Mouse (Mus musculus) limb, embryonic 11.5 days (tissue): Measurements from ENCODE around the gene Catsper2. TPM values are rescaled to one million over a fixed set of nuclear protein-coding genes. Genes with fewer than 3 reads are reported as not detected.
A peak's percentile ranks its signal among the peaks of the same experiment; 100 is the strongest.

Source experiments
- ATAC-seq: fragments of 200-750 bp; cut with Nextera tagmentation; 2 replicates; pipeline ENCODE4 v1.8.0; 2017; ENCODE audit warnings: low read depth; ENCODE audit not compliant: insufficient number of reproducible peaks, low FRiP score, low TSS enrichment
- DNase-seq: peaks from one replicate; pipeline ENCODE4 v3.0.0-alpha.2; 2015; ENCODE audit warnings: low spot score
- H3K27ac ChIP-seq: fragments of 300-500 bp; sonication (generic); replicated peaks from 2 replicates; pipeline ENCODE4 v1.5.1; 2014; ENCODE audit warnings: low read depth, mild to moderate bottlenecking, low read length
- H3K27me3 ChIP-seq: fragments of 300-500 bp; sonication (generic); 2 replicates; pipeline ENCODE4 v1.6.1; 2014; ENCODE audit warnings: mild to moderate bottlenecking, low read length, mixed read lengths; ENCODE audit not compliant: control insufficient read depth, insufficient read depth
- H3K36me3 ChIP-seq: fragments of 300-500 bp; sonication (generic); 2 replicates; pipeline ENCODE4 v1.6.1; 2014; ENCODE audit warnings: mild to moderate bottlenecking, low read length, moderate library complexity, mixed read lengths; ENCODE audit not compliant: control insufficient read depth, insufficient read depth
- H3K4me1 ChIP-seq: fragments of 300-500 bp; sonication (generic); 2 replicates; pipeline ENCODE4 v1.6.1; 2014; ENCODE audit warnings: low read length, mixed read lengths; ENCODE audit not compliant: control insufficient read depth, insufficient read depth
- H3K4me2 ChIP-seq: fragments of 300-500 bp; sonication (generic); 2 replicates; pipeline ENCODE4 v1.6.1; 2014; ENCODE audit warnings: low read depth, mild to moderate bottlenecking, moderate library complexity; ENCODE audit not compliant: severe bottlenecking
- H3K4me3 ChIP-seq: fragments of 300-500 bp; sonication (generic); 2 replicates; pipeline ENCODE4 v1.5.1; 2014; ENCODE audit warnings: low read depth, low read length
- H3K9ac ChIP-seq: fragments of 300-500 bp; sonication (generic); 2 replicates; pipeline ENCODE4 v1.6.1; 2014; ENCODE audit warnings: mild to moderate bottlenecking, low read length
- H3K9me3 ChIP-seq: fragments of 300-500 bp; sonication (generic); 2 replicates; pipeline ENCODE4 v1.6.1; 2016; ENCODE audit warnings: low read length; ENCODE audit not compliant: control insufficient read depth
- WGBS: fragments of 180-500 bp; shearing (Covaris S2); extraction: QIAGEN DNeasy Blood & Tissue Kit; methylation state at CpG from one replicate; pipeline ENCODE4 v1.1.7; 2014; 5-methylcytosine and 5-hydroxymethylcytosine counted together
- microRNA-seq: library from miRNA; unstranded; fragments of <30 nt; microRNA quantifications from one replicate; pipeline ENCODE4, GENCODE M21; 2016
- polyA plus RNA-seq: library from polyadenylated mRNA; unstranded; fragments of >200 nt; fragmentation: Nextera tagmentation; extraction: Ambion mirVana; gene quantifications from 2 replicates; pipeline ENCODE4 v1.2.1, GENCODE M21; 2014

The Catsper2 gene
- polyA plus RNA-seq, 1 experiment from 2014 or later, result 2.0 TPM

DNA sequence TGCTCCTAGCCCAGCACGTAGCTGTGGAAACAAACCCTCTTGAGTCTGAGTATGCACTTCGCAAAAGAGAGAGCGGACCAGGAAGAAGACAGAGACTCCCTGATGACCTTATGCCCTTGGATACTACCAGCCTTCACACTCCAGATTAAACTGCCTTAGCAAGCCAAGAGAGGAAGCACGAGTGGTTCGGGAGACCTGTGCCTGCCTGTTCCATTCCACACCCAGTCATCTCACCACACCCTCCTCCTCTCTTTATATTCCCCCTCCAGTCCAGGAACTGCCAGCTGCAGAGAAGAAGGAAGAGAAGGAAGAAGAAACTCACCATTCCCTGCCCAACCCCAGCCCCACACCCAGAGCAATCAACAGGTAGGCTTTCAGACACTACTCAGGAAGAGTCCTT is 56.1 kb downstream of the Catsper2 start, which contains the start of gene Ckmt1:
Gene Ckmt1 (plus strand): TSS at position 221 of the 400 bp plus-strand sequence.
- no peak for DNase-seq
- Histone ChIP-seq H3K4me3 (peak within 1 kb of the TSS; percentile 26), H3K27me3 (peaks cover 6% of the 10 kb centered on the region), H3K4me2 (peak within 1 kb of the TSS; percentile 55), H3K36me3 (no peaks in the 10 kb centered on the region), H3K9ac (no peak within 1 kb of the TSS), H3K27ac (no peak within 1 kb of the TSS), H3K4me1 (0 out of 2 replicates have a peak, but pooled peaks cover 5% of the 10 kb centered on the region), H3K9me3 (no peaks in the 10 kb centered on the region)
- no peak for ATAC-seq
- 70% methylated on average over 5 of the region's 5 CpGs for WGBS

DNA sequence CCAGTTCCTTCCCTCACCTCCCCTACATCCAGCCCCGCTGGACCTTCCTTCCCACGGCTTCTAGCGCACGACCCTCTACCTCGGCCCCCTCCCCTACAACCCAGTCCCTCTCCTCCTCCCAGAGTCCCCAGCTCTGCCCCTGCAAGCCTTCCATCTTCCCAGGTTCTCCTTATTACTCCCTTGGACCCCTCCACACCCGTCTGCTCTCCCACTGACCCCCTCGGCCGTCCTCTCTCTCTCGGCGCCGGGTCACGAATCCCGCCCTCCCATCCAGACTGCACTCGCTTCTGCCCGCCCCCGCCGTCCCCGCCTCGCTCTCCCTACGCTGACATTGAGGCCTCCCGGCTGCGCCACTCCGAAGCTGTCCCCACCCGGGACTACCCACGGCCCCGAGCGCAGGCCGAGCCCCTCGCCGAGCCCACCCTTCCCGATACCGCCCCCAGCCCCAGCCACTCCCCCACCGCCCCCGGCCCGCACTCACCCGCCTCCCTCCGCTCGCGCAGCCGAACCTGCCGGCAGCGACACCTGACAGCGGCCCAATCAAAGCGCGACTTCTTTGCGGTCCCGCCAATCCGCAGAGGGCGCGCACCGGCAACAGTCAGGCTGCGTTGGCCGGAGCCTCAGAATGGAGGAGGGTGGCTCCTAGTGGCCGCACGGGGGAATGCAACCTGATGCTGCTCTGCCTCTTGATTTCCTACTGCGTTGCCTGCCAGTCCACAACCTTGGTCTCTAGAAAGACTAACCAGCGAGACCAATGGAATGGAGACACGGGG is 58.6 kb downstream of the Catsper2 start, which contains the start of gene Ppip5k1:
Gene Ppip5k1 (minus strand): TSS at position 577 of the 773 bp plus-strand sequence.
- DNase-seq (peak; percentile 98), ATAC-seq (peak; percentile 92)
- Histone ChIP-seq H3K9me3 (no peaks in the 10 kb centered on the region), H3K4me1 (0 out of 2 replicates have a peak, but pooled peaks cover 5% of the 10 kb centered on the region), H3K27ac (peak within 1 kb of the TSS; percentile 5; the same call in 1 of the 2 replicates), H3K9ac (peak within 1 kb of the TSS; percentile 64), H3K4me2 (peak within 1 kb of the TSS; percentile 67), H3K36me3 (no peaks in the 10 kb centered on the region), H3K27me3 (peaks cover 6% of the 10 kb centered on the region), H3K4me3 (peak within 1 kb of the TSS; percentile 58)
- WGBS, result under 1% methylated on average over 58 of the region's 58 CpGs

DNA sequence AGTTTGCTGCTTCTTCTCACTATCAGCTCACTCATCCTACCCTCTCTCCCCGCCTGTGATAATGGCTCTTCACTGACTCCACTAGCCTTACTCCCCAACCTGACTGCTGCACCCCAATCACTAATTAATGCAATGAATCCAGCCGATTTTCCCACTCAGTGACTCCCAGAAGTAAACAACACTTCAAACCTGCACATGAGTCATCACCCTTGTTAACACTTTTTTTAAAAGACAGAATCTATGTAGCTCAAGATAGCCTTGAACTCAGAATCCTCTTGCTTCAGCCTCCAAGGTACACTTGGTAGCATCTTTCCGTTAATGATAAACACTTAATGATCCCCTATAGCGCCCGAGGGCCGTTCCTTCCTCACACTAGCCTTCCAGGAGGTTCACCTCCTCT is 59.2 kb downstream of the Catsper2 start:
- H3K4me1 ChIP-seq, result 0 out of 2 replicates have a peak, but pooled peaks cover 5% of the 10 kb centered on the region
- H3K27ac ChIP-seq, result no peak overlapping the region
- H3K4me3 ChIP-seq, result peak overlapping the region; percentile 58
- peak overlapping the region; percentile 64 for H3K9ac ChIP-seq
- peak overlapping the region; percentile 67 for H3K4me2 ChIP-seq
- ATAC-seq (no peak), DNase-seq (no peak)
- WGBS, result 4% methylated on average over 6 of the region's 6 CpGs
- H3K9me3 ChIP-seq, result no peaks in the 10 kb centered on the region
- peaks cover 6% of the 10 kb centered on the region for H3K27me3 ChIP-seq
- H3K36me3 ChIP-seq, result no peaks in the 10 kb centered on the region

DNA sequence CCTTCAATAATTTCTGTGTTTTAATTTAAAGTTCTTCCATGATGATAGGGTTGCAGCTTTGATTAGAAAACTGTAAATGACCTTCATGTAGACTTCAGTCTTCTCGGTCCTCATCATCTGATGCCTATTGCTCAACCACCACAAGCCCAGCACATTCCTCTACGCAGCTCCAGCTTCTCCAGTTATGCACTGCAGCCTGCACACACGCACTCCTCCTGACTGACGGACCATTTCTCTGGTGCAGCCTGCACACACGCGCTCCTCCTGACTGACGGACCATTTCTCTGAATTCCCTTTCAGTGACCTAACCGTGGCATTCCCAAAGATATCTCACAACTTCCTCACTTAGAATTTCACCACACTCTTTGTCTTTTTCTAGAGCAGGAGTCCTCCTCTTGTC is 60.4 kb downstream of the Catsper2 start:
- WGBS, result 81% methylated on average over 8 of the region's 8 CpGs
- Histone ChIP-seq H3K4me2 (no peak overlapping the region), H3K4me3 (no peak overlapping the region), H3K27me3 (no peaks in the 10 kb centered on the region), H3K9me3 (no peaks in the 10 kb centered on the region), H3K27ac (no peak overlapping the region), H3K9ac (no peak overlapping the region), H3K36me3 (no peaks in the 10 kb centered on the region), H3K4me1 (0 out of 2 replicates have a peak, but pooled peaks cover 3% of the 10 kb centered on the region)
- DNase-seq, result no peak
- ATAC-seq, result no peak

Small RNA genes lying within 50 kb of the gene (microRNA-seq; reads per million reads assigned to microRNA genes)
- not detected for gene Gm22953

Other genes with a start within 250 kb of the Catsper2 start
- gene Tubgcp4, start 243.1 kb downstream of the Catsper2 start, polyA plus RNA-seq, result 67.2 and 72.9 TPM in 2 replicates
- 11.7 and 12.6 TPM in 2 replicates for gene Zscan29, start 242.7 kb downstream of the Catsper2 start, polyA plus RNA-seq
- 104 TPM in 2 replicates for gene Trp53bp1, start 142.4 kb downstream of the Catsper2 start, polyA plus RNA-seq
- gene Map1a, start 124.2 kb downstream of the Catsper2 start, polyA plus RNA-seq, result 2.9 and 3.6 TPM in 2 replicates
- 8.5 and 8.6 TPM in 2 replicates for gene Ppip5k1, start 58.4 kb downstream of the Catsper2 start, polyA plus RNA-seq
- 2.0 and 2.1 TPM in 2 replicates for gene Ckmt1, start 56.1 kb downstream of the Catsper2 start, polyA plus RNA-seq
- gene Strc, start 26.6 kb downstream of the Catsper2 start, polyA plus RNA-seq, result not detected in 2 replicates
- 540 and 632 TPM in 2 replicates for gene Pdia3, start within 50 bp of the Catsper2 start, polyA plus RNA-seq
- 9.6 and 9.7 TPM in 2 replicates for gene Ell3, start 30.5 kb upstream of the Catsper2 start, polyA plus RNA-seq
- gene Serf2, start 35.4 kb upstream of the Catsper2 start, polyA plus RNA-seq, result 538 and 540 TPM in 2 replicates
- gene Hypk, start 39.5 kb upstream of the Catsper2 start, polyA plus RNA-seq, result 122 and 124 TPM in 2 replicates
- gene Serinc4, start 43.0 kb upstream of the Catsper2 start, polyA plus RNA-seq, result 0.12 and 0.37 TPM in 2 replicates
- gene Mfap1b, start 60.3 kb upstream of the Catsper2 start, polyA plus RNA-seq, result 66.2 and 67.3 TPM in 2 replicates
- 33.7 and 37.2 TPM in 2 replicates for gene Mfap1a, start 92.9 kb upstream of the Catsper2 start, polyA plus RNA-seq
- 10.0 and 10.4 TPM in 2 replicates for gene Wdr76, start 92.9 kb upstream of the Catsper2 start, polyA plus RNA-seq